Mouse (Mus musculus) mouse trophoblast stem cell (cell line): ENCODE data around the gene Polm.

Source experiments
- in situ Hi-C, 2 experiments: fragments of 300-500 bp; cut with MseI, MboI; formaldehyde crosslinking; loops; 2 replicates in 1 of 2; 3 replicates in 1 of 2; pipeline ENCODE4 v1.15.1; 2025

The Polm gene

DNA sequence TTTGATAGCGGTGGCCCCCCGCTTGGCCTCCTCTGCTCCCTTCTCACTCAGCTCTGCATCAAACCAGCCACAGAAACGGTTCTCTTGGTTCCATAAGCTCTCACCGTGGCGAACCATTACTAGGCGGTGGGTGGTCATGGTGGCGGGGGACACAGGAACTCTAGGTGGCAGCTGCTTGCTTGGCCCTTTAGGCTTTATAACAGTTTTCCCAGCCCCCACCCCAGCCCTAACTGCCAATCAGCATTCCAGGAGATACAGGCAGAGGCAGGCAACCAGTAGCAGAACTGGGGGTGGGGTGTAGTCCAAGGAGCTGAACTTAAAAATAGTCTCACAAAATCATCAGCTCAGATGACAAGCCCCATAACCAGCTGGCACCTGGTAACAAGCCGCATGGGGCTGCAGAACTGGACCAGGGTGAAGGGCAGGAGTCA lies 34.2 kb downstream of the Polm start, which contains the start of gene Pgam2:
TSS of gene Pgam2 (minus strand) at position 183 of the 431 bp plus-strand sequence.
- in situ Hi-C loops, result no loop called here

DNA sequence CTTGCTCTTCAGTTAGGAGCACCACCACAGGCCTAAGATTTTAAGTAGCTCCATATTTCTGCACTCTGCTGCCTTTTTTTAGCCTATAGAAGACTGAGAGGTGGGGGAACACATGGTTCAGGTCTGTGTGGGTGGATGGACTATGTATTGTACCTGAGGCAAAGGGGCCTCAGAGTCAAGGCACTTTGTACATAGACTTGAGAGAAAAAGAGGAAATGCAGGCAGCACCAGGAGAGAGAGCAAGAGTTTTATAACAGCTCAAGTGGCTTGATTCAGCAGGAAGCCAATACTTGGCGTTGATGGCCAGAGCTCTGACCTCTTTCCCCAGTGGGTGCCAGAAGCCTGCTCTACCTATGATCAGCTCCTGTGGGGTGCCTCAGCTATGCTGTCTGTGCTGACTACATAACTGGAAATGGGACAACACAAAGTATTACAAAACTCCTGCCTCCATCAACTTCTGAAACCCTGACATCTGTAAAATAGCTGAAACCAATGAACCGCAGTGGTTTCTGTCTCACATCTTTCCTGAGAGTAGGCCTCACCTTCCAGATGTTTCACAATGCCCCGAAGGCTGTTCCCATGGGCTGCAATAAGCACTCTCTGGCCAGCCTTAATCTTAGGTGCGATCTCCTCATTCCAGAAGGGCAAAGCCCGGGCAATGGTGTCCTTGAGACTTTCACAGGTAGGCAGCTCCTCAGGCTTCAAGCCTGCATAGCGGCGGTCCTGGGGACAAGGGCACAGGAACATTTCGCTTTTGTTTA lies 35.2 kb downstream of the Polm start:
- in situ Hi-C loops, result no loop called here

- in situ Hi-C loops, result no loop called here
Measured at GRCm38 (mm10) chr11:5802005-5802404, 35.8 kb downstream of the Polm start.

DNA sequence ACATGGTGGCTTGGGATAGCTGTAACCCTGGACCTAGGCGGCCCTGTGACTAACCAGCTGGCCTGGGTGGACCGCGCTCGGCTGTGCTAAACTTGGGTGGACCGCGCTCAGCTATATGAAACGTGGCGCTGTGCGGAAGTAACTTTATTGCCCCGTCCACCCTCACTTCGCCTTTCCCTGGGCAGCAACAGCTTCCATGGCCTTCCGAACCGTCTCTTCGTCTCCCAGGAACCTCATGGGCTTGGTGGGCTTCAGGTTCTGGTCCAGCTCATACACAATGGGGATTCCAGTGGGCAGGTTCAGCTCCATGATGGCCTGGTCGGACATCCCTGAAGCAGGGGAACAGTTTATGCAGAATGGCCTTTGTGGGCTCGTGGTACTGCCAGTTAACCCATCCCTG lies 36.3 kb downstream of the Polm start:
- in situ Hi-C loops, result no loop called here

- in situ Hi-C loops, result no loop called here
Measured at GRCm38 (mm10) chr11:5799621-5800490, 38.0 kb downstream of the Polm start.

- in situ Hi-C loops, result no loop called here
Measured at GRCm38 (mm10) chr11:5797928-5798327, 39.9 kb downstream of the Polm start.

DNA sequence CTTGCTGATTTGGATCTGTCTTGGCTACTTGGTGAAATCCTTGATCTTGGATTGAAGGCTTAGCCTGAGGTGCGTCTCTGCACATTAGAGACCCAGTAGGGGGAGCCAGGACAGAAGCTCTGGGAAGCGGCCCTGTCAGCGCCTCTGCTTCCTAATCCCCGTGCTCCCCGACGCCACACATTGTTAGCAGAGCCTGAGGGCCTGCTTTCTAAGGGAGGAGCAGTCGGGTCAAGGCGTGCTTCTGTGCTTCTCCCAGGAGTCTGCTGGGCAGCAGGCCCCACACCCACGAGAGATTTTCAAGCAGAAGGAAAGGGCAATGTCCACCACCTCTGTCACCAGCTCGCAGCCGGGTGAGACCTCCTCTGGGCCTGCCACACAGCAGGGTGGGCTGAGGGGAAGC lies 40.4 kb downstream of the Polm start:
- in situ Hi-C loops, result no loop called here

GRCm38 (mm10) chr11:5796939-5797338 lies 40.9 kb downstream of the Polm start:
- in situ Hi-C loops, result no loop called here

DNA sequence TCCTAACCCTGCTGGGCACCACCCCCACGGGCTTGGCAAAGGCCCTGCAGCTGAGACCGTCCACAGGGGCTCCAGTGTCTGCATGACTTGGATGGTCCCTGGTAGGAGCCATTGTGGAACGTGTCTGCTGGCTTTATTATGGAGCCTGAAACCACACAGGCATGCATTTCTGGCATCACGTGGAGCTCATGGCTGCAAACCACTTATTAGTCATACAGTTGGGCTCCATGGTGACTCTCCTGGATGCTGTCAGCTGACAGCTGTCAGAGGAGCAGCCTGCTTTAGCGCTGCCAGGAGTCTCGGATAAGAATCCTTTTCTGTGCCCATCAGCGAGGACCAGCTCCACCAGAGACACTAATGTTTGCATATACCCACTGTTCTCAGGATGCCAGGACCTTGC lies 42.1 kb downstream of the Polm start:
- in situ Hi-C loops, result no loop called here

DNA sequence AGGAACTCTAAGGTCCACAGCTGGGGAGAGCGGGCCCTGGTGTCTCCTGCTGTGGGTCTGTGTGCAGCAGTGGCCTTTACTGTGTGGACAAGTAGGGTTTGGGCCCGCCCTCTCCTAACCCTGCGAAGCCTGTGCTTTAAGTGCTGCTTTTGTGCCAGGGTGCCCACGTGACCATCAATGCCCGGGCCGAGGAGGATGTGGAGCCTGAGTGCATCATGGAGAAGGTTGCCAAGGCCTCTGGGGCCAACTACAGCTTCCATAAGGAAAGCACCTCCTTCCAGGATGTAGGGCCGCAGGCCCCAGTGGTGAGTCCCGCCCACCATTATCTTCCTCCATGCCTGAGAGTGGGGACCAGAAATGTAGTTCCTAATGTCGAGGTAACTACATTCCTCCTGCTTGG lies 42.5 kb downstream of the Polm start:
- in situ Hi-C loops, result no loop called here

- in situ Hi-C loops, result no loop called here
Measured at GRCm38 (mm10) chr11:5790431-5790830, 47.4 kb downstream of the Polm start.

- in situ Hi-C loops, result no loop called here
Measured at GRCm38 (mm10) chr11:5789754-5790333, 48.0 kb downstream of the Polm start.

DNA sequence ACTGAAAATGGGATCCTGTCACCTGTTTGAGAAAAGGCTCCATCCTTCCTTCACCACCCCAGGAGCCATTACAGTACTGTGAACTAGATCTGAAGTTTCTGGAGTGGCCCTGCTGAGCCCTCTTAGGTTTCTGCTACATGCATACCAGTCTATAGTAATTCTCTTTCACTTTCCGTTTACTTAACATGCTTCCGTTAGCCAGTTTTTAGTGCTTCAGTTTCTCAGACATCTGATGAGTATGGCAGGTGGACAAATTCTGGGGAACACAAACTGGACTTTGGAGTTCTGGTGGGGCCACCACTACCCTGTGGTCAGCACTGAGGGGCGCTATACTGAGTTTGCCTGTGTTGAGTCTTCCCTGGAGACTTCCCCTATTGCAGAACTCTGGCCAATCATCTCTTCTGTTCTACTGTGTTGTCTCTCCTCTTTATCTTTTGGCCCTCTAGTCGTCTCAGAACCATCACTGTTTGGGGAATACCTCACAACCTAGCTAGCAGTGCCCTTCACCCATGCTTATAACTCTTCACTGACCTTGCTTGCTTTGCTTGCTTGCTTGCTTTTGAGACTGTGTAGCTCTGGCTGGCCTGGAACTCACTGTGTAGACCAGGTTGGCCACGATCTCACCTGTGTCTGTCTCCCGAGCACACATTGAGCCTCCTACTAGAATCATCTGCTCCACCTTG lies 48.6 kb downstream of the Polm start:
- in situ Hi-C loops, result no loop called here

GRCm38 (mm10) chr11:5788056-5789014 lies 49.5 kb downstream of the Polm start, which contains the start of gene Dbnl:
Dbnl (plus strand) TSS chr11:5788488.
- in situ Hi-C loops, result no loop called here

GRCm38 (mm10) chr11:5787671-5788055 lies 50.2 kb downstream of the Polm start:
- in situ Hi-C loops, result no loop called here

DNA sequence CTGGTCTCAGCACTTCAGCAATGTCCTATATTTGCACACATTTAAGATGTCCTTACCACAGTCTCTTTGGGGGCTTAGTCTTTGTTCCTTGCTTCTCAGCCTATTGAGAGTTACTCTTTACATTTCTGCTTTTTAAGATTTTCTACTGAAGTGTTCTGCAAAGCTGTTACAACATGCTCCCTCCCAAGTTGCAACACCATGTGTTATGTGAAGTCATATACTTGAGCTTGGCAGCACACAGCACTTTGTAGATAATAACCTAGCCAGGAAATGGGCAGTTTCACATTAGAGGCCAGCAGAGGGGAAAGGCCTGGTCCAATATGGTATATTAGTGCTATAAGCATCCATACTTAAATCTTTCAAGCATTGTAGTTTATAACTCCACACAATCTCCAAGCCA lies 52.1 kb downstream of the Polm start:
- in situ Hi-C loops, result no loop called here

GRCm38 (mm10) chr11:5782199-5782944 lies 55.4 kb downstream of the Polm start:
- in situ Hi-C loops, result no loop called here

DNA sequence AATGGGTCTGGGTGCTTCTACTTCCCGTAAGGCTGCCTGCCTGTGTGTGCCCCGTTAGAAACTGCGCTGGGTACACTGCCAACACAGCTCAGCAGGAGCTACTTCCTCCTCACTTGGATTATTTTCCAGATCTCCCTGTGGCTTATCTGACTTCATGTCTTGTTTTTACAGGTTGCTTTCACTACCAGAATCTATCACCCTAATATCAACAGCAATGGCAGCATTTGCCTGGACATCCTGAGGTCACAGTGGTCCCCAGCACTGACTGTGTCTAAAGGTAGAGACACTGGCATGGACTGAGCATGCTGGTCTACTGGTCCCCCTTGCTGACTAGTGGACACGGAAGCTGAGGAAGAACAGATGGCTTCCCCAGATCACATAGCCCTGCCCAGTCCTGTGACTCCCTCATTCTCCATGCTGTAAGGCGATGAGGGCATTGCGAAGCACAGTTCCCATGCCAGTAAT lies 57.7 kb downstream of the Polm start:
- in situ Hi-C loops, result no loop called here

GRCm38 (mm10) chr11:5778481-5778880 lies 59.3 kb downstream of the Polm start:
- in situ Hi-C loops, result no loop called here
